Mouse (Mus musculus): ENCODE measurements at regions not wholly inside any gene's neighbourhood (a gene's known extent, or its start where the extent isn't known, plus 50 kb on each side); places are given as distances from the start of the nearest gene placed in this dataset.

GRCm38 (mm10) chr5:96912254-96912635 is 85.2 kb upstream of the Bmp2k start:
- H3K9ac ChIP-seq (replicated peaks), result no peak overlapping the region
- no peak for TF ChIP-seq CTCF (IDR thresholded peaks at IDR 0.05; ENCODE audit: low read depth)
- TF ChIP-seq EP300 (IDR thresholded peaks at IDR 0.05; ENCODE audit: low read depth), result no peak
- H3K27me3 ChIP-seq (ENCODE audit: insufficient read depth, low read length), result no peaks in the 10 kb centered on the region
- peak overlapping the region; percentile 45 for H3K4me2 ChIP-seq (ENCODE audit: low read depth, low read length)
- peaks cover 58% of the 10 kb centered on the region for H3K4me1 ChIP-seq (ENCODE audit: insufficient read depth)
- H3K27ac ChIP-seq (ENCODE audit: low read depth), result peak overlapping the region; percentile 78
- no peaks in the 10 kb centered on the region for H3K9me3 ChIP-seq (ENCODE audit: low read length)
- H3K36me3 ChIP-seq (replicated peaks; ENCODE audit: insufficient read depth, low read length), result no peaks in the 10 kb centered on the region
- no peak overlapping the region for H3K4me3 ChIP-seq (ENCODE audit: low read depth, low read length)
- DNase-seq (no peak), ATAC-seq (no peak)
- 23% methylated on average over 4 of the region's 4 CpGs for WGBS (ENCODE audit: insufficient replicate concordance)

DNA sequence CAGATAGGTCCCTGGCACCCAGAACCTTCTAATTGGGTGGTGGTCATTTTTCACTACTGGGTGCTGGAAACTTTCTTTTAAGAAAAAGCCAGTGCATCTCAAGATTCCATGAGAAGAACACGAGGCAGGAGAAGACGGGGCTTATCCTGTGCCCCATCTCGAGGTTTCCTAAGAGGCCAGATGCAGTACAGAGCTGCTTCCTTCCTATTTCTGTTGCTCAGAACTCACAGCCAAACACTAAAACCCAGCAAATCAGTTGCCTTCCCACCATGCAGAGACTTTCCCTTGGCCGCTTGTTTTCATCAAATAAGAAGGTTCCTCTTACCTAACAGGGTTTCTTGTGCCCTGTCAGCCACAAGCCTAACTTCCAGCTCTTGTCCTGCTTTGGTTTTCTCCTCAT is 84.7 kb upstream of the Bmp2k start:
- H3K36me3 ChIP-seq (replicated peaks; ENCODE audit: insufficient read depth, low read length), result no peaks in the 10 kb centered on the region
- H3K27me3 ChIP-seq (ENCODE audit: insufficient read depth, low read length), result no peaks in the 10 kb centered on the region
- no peaks in the 10 kb centered on the region for H3K9me3 ChIP-seq (ENCODE audit: low read length)
- 25% methylated on average over 4 of the region's 4 CpGs for WGBS (ENCODE audit: insufficient replicate concordance)
- DNase-seq, result no peak
- no peak for TF ChIP-seq EP300 (IDR thresholded peaks at IDR 0.05; ENCODE audit: low read depth)
- TF ChIP-seq CTCF (IDR thresholded peaks at IDR 0.05; ENCODE audit: low read depth), result no peak
- no peak for ATAC-seq
- peaks cover 63% of the 10 kb centered on the region for H3K4me1 ChIP-seq (ENCODE audit: insufficient read depth)
- H3K27ac ChIP-seq (ENCODE audit: low read depth), result peak overlapping the region; percentile 78
- no peak overlapping the region for H3K4me3 ChIP-seq (ENCODE audit: low read depth, low read length)
- H3K4me2 ChIP-seq (ENCODE audit: low read depth, low read length), result peak overlapping the region; percentile 45
- no peak overlapping the region for H3K9ac ChIP-seq (replicated peaks)

GRCm38 (mm10) chr5:96913711-96914110 is 83.8 kb upstream of the Bmp2k start:
- H3K27ac ChIP-seq (ENCODE audit: low read depth), result peak overlapping the region; percentile 78
- peak overlapping the region; percentile 4; the same call in 1 of the 2 replicates for H3K9ac ChIP-seq (replicated peaks)
- ATAC-seq (no peak), DNase-seq (no peak)
- TF ChIP-seq EP300 (IDR thresholded peaks at IDR 0.05; ENCODE audit: low read depth) (no peak), CTCF (IDR thresholded peaks at IDR 0.05; ENCODE audit: low read depth) (no peak)
- H3K4me3 ChIP-seq (ENCODE audit: low read depth, low read length), result no peak overlapping the region
- no peaks in the 10 kb centered on the region for H3K36me3 ChIP-seq (replicated peaks; ENCODE audit: insufficient read depth, low read length)
- H3K4me1 ChIP-seq (ENCODE audit: insufficient read depth), result peaks cover 70% of the 10 kb centered on the region
- WGBS (ENCODE audit: insufficient replicate concordance), result 43% methylated on average over 1 of the region's 1 CpGs
- no peaks in the 10 kb centered on the region for H3K27me3 ChIP-seq (ENCODE audit: insufficient read depth, low read length)
- H3K9me3 ChIP-seq (ENCODE audit: low read length), result no peaks in the 10 kb centered on the region
- no peak overlapping the region for H3K4me2 ChIP-seq (ENCODE audit: low read depth, low read length)

DNA sequence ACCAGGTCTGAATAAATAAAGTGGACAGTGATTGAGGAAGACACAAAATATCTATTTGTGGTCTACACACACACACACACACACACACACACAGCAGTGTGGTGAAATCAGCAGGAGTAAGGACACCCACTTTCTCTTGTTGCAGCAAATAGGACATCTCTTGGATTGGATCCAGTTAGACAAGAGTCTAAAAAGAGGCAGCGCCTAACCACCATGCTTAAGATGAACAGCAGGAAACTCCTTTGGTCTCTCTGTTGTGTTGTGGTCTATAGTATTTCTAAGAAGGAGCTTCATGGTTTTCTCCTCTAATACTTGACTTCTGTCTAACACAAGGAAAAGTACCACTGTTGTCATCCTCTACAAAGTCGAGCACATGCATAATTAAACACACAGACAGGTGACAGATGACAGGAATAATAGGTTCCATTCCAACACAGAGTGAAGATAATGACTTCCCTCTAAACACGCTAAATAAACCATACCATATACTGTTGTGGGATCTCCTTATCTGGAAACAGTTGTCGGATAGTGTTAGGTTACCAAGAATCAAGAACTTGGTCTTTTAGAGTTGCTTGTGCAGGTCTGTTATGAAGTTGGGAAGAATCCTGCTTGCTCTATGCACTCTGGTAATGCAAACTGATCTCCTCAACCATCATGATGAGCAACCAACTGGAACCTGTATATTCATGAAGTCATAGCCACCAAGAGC is 82.6 kb upstream of the Bmp2k start:
- WGBS (ENCODE audit: insufficient replicate concordance), result 53% methylated on average over 4 of the region's 4 CpGs
- Histone ChIP-seq H3K27me3 (ENCODE audit: insufficient read depth, low read length) (no peaks in the 10 kb centered on the region), H3K4me2 (ENCODE audit: low read depth, low read length) (no peak overlapping the region), H3K4me3 (ENCODE audit: low read depth, low read length) (no peak overlapping the region), H3K9me3 (ENCODE audit: low read length) (no peaks in the 10 kb centered on the region), H3K4me1 (ENCODE audit: insufficient read depth) (peaks cover 71% of the 10 kb centered on the region), H3K36me3 (replicated peaks; ENCODE audit: insufficient read depth, low read length) (no peaks in the 10 kb centered on the region), H3K9ac (replicated peaks) (no peak overlapping the region), H3K27ac (ENCODE audit: low read depth) (no peak overlapping the region)
- TF ChIP-seq EP300 (IDR thresholded peaks at IDR 0.05; ENCODE audit: low read depth) (no peak), CTCF (IDR thresholded peaks at IDR 0.05; ENCODE audit: low read depth) (no peak)
- DNase-seq (no peak), ATAC-seq (no peak)

GRCm38 (mm10) chr5:96916897-96917296 is 80.6 kb upstream of the Bmp2k start:
- TF ChIP-seq EP300 (IDR thresholded peaks at IDR 0.05; ENCODE audit: low read depth), result no peak
- TF ChIP-seq CTCF (IDR thresholded peaks at IDR 0.05; ENCODE audit: low read depth), result peak; percentile 22; the same call in 1 of the 2 replicates
- ATAC-seq, result no peak
- 57% methylated on average over 6 of the region's 6 CpGs for WGBS (ENCODE audit: insufficient replicate concordance)
- Histone ChIP-seq H3K27ac (ENCODE audit: low read depth) (peak overlapping the region; percentile 89), H3K4me3 (ENCODE audit: low read depth, low read length) (no peak overlapping the region), H3K9me3 (ENCODE audit: low read length) (no peaks in the 10 kb centered on the region), H3K4me2 (ENCODE audit: low read depth, low read length) (peak overlapping the region; percentile 15; the same call in 1 of the 2 replicates), H3K36me3 (replicated peaks; ENCODE audit: insufficient read depth, low read length) (no peaks in the 10 kb centered on the region), H3K4me1 (ENCODE audit: insufficient read depth) (peaks cover 85% of the 10 kb centered on the region), H3K9ac (replicated peaks) (no peak overlapping the region), H3K27me3 (ENCODE audit: insufficient read depth, low read length) (no peaks in the 10 kb centered on the region)
- no peak for DNase-seq

DNA sequence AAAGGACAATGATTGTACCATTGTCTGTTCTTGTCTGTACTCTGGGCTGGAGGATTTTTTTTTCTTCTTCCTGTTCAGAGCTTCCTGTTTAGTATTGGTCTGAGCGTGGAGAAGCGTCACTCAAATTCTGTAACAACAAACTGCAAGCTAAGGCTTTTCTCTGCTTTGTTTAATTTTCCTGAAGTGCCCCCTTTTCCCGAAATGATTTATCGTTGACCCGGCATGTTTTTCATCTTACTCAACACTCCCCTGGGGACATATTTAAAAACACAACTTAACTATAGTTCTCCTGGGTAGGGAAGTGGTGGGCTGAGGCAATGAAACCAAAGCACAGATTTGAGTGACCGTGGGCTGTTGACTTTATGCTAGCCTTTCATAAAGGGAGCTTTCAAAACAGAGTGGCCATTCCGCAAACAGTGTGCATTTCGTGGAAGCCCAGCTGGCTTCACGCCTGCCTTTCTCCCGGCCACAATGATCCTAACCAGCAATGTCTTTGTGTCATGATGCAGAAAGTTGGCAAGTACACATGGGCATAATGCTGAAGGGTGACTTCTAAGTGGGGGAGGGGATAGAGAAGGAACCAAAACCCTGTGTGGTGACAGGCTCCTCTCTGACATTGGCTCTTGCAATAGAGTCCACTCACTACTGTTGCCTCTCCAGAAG is 79.8 kb upstream of the Bmp2k start:
- no peak overlapping the region for H3K9ac ChIP-seq (replicated peaks)
- H3K4me2 ChIP-seq (ENCODE audit: low read depth, low read length), result peak overlapping the region; percentile 15
- TF ChIP-seq CTCF (IDR thresholded peaks at IDR 0.05; ENCODE audit: low read depth), result no peak
- peak; percentile 41; the same call in 1 of the 2 replicates for TF ChIP-seq EP300 (IDR thresholded peaks at IDR 0.05; ENCODE audit: low read depth)
- H3K4me3 ChIP-seq (ENCODE audit: low read depth, low read length), result no peak overlapping the region
- H3K9me3 ChIP-seq (ENCODE audit: low read length), result no peaks in the 10 kb centered on the region
- no peaks in the 10 kb centered on the region for H3K36me3 ChIP-seq (replicated peaks; ENCODE audit: insufficient read depth, low read length)
- no peaks in the 10 kb centered on the region for H3K27me3 ChIP-seq (ENCODE audit: insufficient read depth, low read length)
- H3K4me1 ChIP-seq (ENCODE audit: insufficient read depth), result peaks cover 88% of the 10 kb centered on the region
- 37% methylated on average over 10 of the region's 10 CpGs for WGBS (ENCODE audit: insufficient replicate concordance)
- no peak for ATAC-seq
- DNase-seq, result no peak
- H3K27ac ChIP-seq (ENCODE audit: low read depth), result peak overlapping the region; percentile 89

All from liver, postnatal 0 days (tissue).